Mouse (Mus musculus) heart, embryonic 15.5 days (tissue): ENCODE data around the gene Plekhg3. TPM values are rescaled to one million over a fixed set of nuclear protein-coding genes. Genes with fewer than 3 reads are reported as not detected.

Source experiments
- ATAC-seq: fragments of 200-750 bp; cut with Nextera tagmentation; replicated peaks from 2 replicates; pipeline ENCODE4 v1.8.0; 2017; ENCODE audit warnings: low read depth, moderate TSS enrichment; ENCODE audit not compliant: insufficient number of reproducible peaks, insufficient read depth, low FRiP score
- H3K27ac ChIP-seq: fragments of 300-500 bp; sonication (generic); 2 replicates; pipeline ENCODE4 v1.5.1; 2015; ENCODE audit warnings: mild to moderate bottlenecking, inconsistent platforms
- H3K27me3 ChIP-seq: fragments of 300-500 bp; sonication (generic); 2 replicates; pipeline ENCODE4 v1.6.1; 2015; ENCODE audit warnings: inconsistent platforms
- H3K36me3 ChIP-seq: fragments of 300-500 bp; sonication (generic); 2 replicates; pipeline ENCODE4 v1.6.1; 2015; ENCODE audit warnings: mild to moderate bottlenecking, inconsistent platforms
- H3K4me1 ChIP-seq: fragments of 300-500 bp; sonication (generic); replicated peaks from 2 replicates; pipeline ENCODE4 v1.6.1; 2015; ENCODE audit warnings: inconsistent platforms
- H3K4me2 ChIP-seq: fragments of 300-500 bp; sonication (generic); 2 replicates; pipeline ENCODE4 v1.6.1; 2015; ENCODE audit warnings: inconsistent platforms, mild to moderate bottlenecking, moderate library complexity
- H3K4me3 ChIP-seq: fragments of 300-500 bp; sonication (generic); 2 replicates; pipeline ENCODE4 v1.5.1; 2015; ENCODE audit warnings: mild to moderate bottlenecking, inconsistent platforms
- H3K9ac ChIP-seq: fragments of 300-500 bp; sonication (generic); 2 replicates; pipeline ENCODE4 v1.6.1; 2015; ENCODE audit warnings: mild to moderate bottlenecking, inconsistent platforms
- H3K9me3 ChIP-seq: fragments of 300-500 bp; sonication (generic); replicated peaks from 2 replicates; pipeline ENCODE4 v1.6.1; 2016; ENCODE audit warnings: inconsistent platforms
- WGBS: fragments of 180-500 bp; shearing (Covaris S2); methylation state at CpG from one replicate; pipeline ENCODE4 v1.1.7; 2015; ENCODE audit warnings: mixed read lengths; 5-methylcytosine and 5-hydroxymethylcytosine counted together
- polyA plus RNA-seq: library from polyadenylated mRNA; unstranded; fragments of >200 nt; fragmentation: Nextera tagmentation; extraction: Ambion mirVana; gene quantifications from 2 replicates; pipeline ENCODE4 v1.2.1, GENCODE M21; 2015

Gene Plekhg3
- polyA plus RNA-seq, 1 experiment from 2014 or later, result 7.1 TPM

DNA sequence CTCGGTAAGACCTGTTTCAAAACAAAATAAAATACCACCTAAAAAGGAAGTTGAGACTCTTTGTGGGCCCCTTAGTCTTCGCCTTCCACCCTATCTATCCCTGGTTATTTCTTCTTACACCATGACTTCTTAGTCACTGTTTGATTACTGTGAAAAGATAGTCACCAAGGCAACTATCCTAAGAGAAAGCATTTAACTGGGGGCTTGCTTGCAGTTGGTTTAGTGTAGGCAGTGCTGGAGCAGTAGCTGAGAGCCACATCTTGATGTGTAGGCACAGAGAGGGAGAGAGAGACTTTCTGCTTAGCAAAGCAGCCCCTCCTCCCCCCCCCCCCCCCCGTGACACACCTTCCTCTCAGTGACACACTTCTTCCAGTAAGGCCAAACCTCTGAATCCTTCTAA, 29.8 kb upstream of the Plekhg3 start:
- H3K36me3 ChIP-seq, result no peaks in the 10 kb centered on the region
- no peak overlapping the region for H3K4me3 ChIP-seq
- H3K4me2 ChIP-seq, result no peak overlapping the region
- H3K27me3 ChIP-seq, result no peaks in the 10 kb centered on the region; the same call in 1 of the 2 replicates
- H3K27ac ChIP-seq, result no peak overlapping the region
- peaks cover 11% of the 10 kb centered on the region; the same call in 1 of the 2 replicates for H3K4me1 ChIP-seq
- no peak overlapping the region for H3K9ac ChIP-seq
- ATAC-seq, result no peak
- WGBS, result 25% methylated on average over 3 of the region's 3 CpGs
- H3K9me3 ChIP-seq, result no peaks in the 10 kb centered on the region

DNA sequence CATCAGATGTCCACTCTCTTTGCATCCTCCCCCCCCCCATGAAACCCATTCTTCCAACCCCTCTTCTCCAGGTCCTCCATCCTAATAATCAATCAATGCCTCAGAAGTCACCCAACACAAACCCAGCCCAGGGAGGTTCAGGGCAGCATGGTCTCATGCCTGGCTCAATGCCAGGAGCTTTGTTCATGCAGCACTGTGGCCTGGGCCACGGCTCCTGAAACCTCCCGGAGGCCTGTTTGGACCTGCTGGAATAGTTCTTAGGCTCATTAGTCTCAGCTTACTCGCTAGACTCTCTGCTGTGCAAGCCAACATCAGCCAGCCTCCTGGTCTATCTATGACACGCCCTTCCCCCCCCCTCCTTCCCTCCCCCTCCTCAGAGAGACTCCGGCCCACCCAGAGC, 27.7 kb upstream of the Plekhg3 start:
- no peaks in the 10 kb centered on the region for H3K27me3 ChIP-seq
- H3K4me1 ChIP-seq, result peaks cover 21% of the 10 kb centered on the region
- no peaks in the 10 kb centered on the region for H3K36me3 ChIP-seq
- ATAC-seq, result no peak; the same call in 1 of the 2 replicates
- no peaks in the 10 kb centered on the region for H3K9me3 ChIP-seq
- no peak overlapping the region for H3K27ac ChIP-seq
- no peak overlapping the region for H3K9ac ChIP-seq
- no peak overlapping the region for H3K4me3 ChIP-seq
- WGBS, result 44% methylated on average over 5 of the region's 5 CpGs
- H3K4me2 ChIP-seq, result no peak overlapping the region

DNA sequence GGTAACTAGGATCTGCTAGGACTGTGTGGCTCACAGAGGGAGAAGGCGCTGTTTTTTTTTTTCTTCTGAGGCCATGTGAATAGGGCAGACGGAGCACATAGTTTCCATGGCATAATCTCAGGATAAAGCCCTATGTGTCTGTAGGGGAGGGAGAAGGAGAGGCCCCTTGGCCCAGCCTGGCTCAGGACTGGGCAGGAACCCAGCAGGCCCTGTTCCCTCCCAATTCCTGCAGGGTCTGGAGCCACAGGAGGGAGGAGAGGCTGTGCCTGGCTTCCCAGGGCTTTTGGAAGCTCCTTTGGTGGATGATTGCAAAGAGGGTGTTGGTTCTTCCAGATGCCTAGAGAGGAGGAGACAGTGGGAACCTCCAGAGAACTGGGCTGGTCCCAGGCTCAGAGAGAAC, 24.2 kb upstream of the Plekhg3 start:
- Histone ChIP-seq H3K4me3 (no peak overlapping the region), H3K27ac (peak overlapping the region; percentile 72), H3K36me3 (no peaks in the 10 kb centered on the region), H3K9me3 (no peaks in the 10 kb centered on the region), H3K4me1 (peaks cover 17% of the 10 kb centered on the region), H3K4me2 (no peak overlapping the region), H3K27me3 (no peaks in the 10 kb centered on the region), H3K9ac (no peak overlapping the region)
- WGBS, result 47% methylated on average over 2 of the region's 2 CpGs
- peak; percentile 82; the same call in 1 of the 2 replicates for ATAC-seq

DNA sequence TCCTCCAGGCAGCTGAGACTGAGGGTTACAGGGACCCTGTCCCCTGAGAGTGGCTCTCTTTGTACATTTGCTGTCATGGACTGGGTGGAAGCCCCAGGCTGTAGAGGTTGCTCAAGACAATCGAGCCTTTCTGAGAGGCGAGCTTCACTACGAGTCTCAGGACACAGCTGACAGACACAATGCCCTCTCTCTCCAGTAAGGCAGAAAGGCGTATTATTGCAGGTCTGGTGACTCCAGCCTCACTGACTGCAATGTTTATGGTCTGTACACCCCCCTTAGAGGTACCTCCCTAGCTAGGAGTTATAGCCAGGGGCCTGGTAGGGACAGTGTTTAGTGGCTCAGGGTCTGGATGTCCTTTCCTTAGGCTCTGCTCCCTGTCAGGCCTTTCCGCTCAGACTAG, 22.9 kb upstream of the Plekhg3 start:
- Histone ChIP-seq H3K27me3 (no peaks in the 10 kb centered on the region), H3K4me3 (no peak overlapping the region), H3K9me3 (no peaks in the 10 kb centered on the region), H3K36me3 (no peaks in the 10 kb centered on the region), H3K4me2 (no peak overlapping the region), H3K4me1 (peaks cover 17% of the 10 kb centered on the region), H3K9ac (no peak overlapping the region), H3K27ac (peak overlapping the region; percentile 72; the same call in 1 of the 2 replicates)
- no peak for ATAC-seq
- WGBS, result 82% methylated on average over 5 of the region's 5 CpGs

DNA sequence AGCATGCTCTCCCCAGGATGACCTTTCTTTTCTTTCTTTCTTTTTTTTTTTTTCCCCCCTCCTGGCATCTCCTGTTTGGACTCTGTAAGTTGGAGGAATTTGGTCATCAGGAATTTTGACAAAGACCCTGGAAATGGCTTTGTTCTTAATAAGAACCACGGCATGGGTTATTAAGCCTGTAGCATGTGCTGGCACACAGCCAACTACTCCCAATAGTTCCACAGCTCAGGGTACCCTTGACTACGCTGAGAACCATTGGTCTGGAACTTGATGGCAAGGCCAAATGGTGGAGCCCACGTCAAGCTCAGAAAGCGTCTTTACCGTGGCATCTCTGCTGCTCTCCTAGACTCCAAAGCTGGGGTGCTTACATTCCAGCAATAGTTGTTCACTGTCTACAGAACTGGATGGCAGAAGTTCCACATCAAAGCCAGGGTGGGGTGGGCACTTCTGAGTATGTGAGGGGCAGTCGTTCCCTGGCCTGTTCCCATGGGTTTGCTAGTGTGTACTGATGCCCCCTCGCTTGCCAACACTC, 21.7 kb upstream of the Plekhg3 start:
- Histone ChIP-seq H3K9me3 (no peaks in the 10 kb centered on the region), H3K4me3 (no peak overlapping the region), H3K27me3 (no peaks in the 10 kb centered on the region), H3K9ac (no peak overlapping the region), H3K4me1 (peaks cover 14% of the 10 kb centered on the region), H3K4me2 (no peak overlapping the region), H3K27ac (no peak overlapping the region), H3K36me3 (no peaks in the 10 kb centered on the region)
- WGBS, result 69% methylated on average over 7 of the region's 7 CpGs
- no peak for ATAC-seq

DNA sequence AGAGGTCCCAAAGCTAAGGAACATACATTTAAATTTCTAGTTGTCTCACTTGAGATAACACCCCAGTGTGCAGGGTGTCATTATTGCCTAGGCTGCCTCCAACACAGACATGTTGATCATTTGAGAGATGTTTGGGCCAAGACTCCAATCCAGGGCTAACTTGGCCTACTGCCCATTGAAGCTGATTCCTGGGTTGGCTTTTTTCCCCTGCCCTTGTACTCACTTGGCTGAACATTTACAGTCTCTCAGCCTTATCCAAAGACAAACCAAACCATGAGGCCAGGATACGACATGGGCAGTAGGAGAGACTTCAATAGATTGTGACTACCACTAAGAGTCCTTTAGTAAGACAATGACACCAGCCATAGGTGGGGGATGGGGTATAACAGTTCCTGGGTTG, 18.0 kb upstream of the Plekhg3 start:
- Histone ChIP-seq H3K36me3 (no peaks in the 10 kb centered on the region), H3K27ac (peak overlapping the region; percentile 5; the same call in 1 of the 2 replicates), H3K27me3 (no peaks in the 10 kb centered on the region), H3K9ac (no peak overlapping the region), H3K4me3 (no peak overlapping the region), H3K9me3 (no peaks in the 10 kb centered on the region), H3K4me2 (no peak overlapping the region), H3K4me1 (no peaks in the 10 kb centered on the region)
- no peak for ATAC-seq
- WGBS, result 19% methylated on average over 1 of the region's 1 CpGs

DNA sequence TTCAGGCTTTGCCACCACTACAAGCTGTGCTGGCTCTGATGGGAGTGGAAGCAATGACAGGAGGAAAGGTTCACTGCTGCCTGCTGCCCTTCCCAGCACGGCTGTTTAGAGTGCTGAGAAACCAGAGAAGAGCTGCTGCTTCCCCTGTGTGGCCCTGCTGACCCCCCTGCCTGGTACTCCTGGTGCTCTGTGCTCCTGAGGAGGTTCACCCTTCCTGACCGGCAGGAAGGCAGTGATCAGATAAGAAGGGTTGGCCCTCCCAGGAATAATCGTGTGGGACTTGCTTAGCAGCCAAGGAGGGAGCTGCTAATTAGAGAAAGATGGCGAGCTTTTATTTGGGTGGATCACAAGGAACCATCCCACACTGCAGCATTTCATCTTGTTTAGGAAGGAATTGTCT, 15.8 kb upstream of the Plekhg3 start:
- no peak for ATAC-seq
- H3K4me3 ChIP-seq, result no peak overlapping the region
- WGBS, result 21% methylated on average over 4 of the region's 4 CpGs
- no peak overlapping the region for H3K4me2 ChIP-seq
- no peaks in the 10 kb centered on the region for H3K36me3 ChIP-seq
- H3K27me3 ChIP-seq, result no peaks in the 10 kb centered on the region
- H3K27ac ChIP-seq, result no peak overlapping the region
- H3K4me1 ChIP-seq, result peaks cover 4% of the 10 kb centered on the region; the same call in 1 of the 2 replicates
- no peaks in the 10 kb centered on the region for H3K9me3 ChIP-seq
- H3K9ac ChIP-seq, result no peak overlapping the region

DNA sequence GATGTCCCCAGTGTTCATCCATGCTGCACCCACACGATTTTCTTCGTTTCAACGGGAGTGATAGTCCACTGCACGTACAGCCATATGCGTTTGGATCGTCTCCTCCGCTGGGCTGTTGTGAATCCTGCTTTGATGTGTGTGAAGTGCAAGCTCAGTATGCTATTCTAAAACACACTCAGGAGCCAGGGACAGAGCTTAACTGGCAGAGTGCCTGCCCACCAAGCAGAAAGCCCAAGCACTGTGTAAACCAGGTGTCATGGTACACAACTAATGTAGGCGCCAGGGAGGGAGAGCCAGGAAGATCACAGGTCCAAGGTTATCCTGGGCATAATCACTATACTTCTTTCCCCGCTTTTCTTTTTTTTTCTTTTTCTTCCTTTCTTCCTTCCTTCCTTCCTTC, 12.7 kb upstream of the Plekhg3 start:
- Histone ChIP-seq H3K4me3 (no peak overlapping the region), H3K4me1 (peaks cover 6% of the 10 kb centered on the region; the same call in 1 of the 2 replicates), H3K27me3 (no peaks in the 10 kb centered on the region), H3K36me3 (no peaks in the 10 kb centered on the region), H3K27ac (no peak overlapping the region), H3K9me3 (no peaks in the 10 kb centered on the region), H3K9ac (no peak overlapping the region), H3K4me2 (no peak overlapping the region)
- 84% methylated on average over 9 of the region's 9 CpGs for WGBS
- ATAC-seq, result no peak

DNA sequence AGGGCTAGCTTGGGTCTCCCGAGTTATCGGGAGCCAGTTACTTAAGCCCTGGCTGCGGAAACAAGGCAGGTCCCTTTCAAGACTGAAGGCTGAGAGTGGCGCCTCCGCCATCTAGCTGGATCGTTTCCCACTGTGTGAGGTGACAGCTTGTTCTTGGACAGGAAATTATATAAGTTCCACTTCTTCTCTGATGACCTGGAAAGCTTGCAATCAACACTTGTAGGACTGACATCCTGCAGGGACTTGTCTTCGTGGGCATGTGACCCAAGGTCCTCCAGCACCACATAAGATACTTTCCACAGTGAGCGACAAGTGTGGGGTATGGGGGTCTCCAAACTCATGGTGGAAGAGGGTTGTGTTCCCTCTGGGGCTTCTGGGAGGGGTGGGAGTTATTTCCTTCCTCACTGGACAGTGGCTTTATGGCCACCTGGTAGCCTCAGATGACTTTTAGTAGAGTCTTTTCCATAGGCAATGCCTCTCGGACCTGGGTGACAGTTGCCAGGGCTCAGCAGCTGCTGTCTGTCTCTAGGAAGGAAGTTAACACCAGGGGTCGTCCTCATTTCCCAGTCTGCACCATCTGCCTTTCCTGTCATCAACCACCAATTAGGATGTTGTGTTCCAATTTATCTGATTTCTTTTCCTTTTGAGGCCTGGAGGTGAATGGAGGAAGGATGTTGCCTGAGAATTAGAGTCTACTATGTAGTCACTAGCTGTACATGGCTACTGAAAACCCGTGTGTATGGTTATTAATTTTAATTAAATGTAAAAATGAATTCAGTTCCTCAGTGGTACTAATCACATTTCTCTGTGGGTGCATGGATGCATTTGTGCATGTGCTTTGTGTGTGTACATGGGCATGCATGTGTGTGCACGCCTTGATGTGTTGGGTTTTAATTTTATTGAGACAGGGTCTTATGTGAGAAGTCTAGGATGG, 11.5 kb upstream of the Plekhg3 start:
- H3K36me3 ChIP-seq, result no peaks in the 10 kb centered on the region
- no peaks in the 10 kb centered on the region for H3K9me3 ChIP-seq
- no peak overlapping the region for H3K4me3 ChIP-seq
- H3K9ac ChIP-seq, result no peak overlapping the region
- H3K4me2 ChIP-seq, result no peak overlapping the region
- H3K27ac ChIP-seq, result no peak overlapping the region
- peaks cover 9% of the 10 kb centered on the region; the same call in 1 of the 2 replicates for H3K4me1 ChIP-seq
- 54% methylated on average over 12 of the region's 12 CpGs for WGBS
- no peak for ATAC-seq
- no peaks in the 10 kb centered on the region for H3K27me3 ChIP-seq

DNA sequence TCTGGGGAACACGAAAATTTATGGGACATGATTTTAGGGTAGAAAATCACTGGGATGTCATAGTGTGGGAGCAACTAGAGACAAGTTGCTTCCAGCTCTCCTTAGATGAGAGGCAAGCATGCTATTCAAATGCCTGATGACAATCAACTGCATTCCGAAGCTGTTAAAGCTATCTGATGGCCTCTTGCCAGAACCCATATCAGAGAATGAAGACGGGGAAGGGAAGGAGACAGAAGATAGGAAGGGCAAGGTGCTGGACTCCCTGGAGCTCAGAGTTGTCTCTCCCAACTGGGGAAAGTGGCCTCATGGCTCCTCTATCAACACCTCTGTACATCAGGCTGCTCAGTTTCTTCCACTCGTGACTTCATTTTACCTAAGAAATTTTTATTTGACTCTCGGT, 7.0 kb upstream of the Plekhg3 start:
- no peak overlapping the region for H3K9ac ChIP-seq
- no peaks in the 10 kb centered on the region for H3K36me3 ChIP-seq
- no peak overlapping the region for H3K4me3 ChIP-seq
- H3K27ac ChIP-seq, result no peak overlapping the region
- H3K27me3 ChIP-seq, result no peaks in the 10 kb centered on the region
- WGBS, result 38% methylated on average over 5 of the region's 5 CpGs
- peaks cover 9% of the 10 kb centered on the region; the same call in 1 of the 2 replicates for H3K4me1 ChIP-seq
- no peak for ATAC-seq
- no peaks in the 10 kb centered on the region for H3K9me3 ChIP-seq
- no peak overlapping the region for H3K4me2 ChIP-seq

DNA sequence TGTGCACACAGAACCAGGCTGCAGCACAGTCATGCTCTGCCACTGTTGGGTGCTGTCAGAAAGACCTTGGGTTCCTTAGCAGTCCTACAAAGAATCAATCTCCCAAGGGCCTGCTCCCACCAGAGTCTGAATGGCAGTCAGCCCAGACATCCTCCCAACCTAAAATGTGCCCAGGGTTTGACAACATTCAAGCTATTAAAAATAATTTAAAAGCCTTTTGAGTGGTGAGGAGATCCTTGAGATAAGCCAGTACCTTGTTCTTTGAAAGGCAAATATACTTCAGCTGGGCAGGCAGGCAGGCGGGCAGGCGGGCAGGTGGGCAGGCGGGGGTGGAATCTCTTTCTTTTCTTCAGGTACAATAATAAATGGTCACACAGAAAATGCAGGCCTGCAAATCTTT, 5.8 kb upstream of the Plekhg3 start:
- H3K9ac ChIP-seq, result no peak overlapping the region
- WGBS, result 93% methylated on average over 3 of the region's 3 CpGs
- no peaks in the 10 kb centered on the region for H3K36me3 ChIP-seq
- H3K4me2 ChIP-seq, result no peak overlapping the region
- no peaks in the 10 kb centered on the region for H3K9me3 ChIP-seq
- H3K4me1 ChIP-seq, result 0 out of 2 replicates have a peak, but pooled peaks cover 5% of the 10 kb centered on the region
- no peak overlapping the region for H3K27ac ChIP-seq
- H3K4me3 ChIP-seq, result no peak overlapping the region
- no peak for ATAC-seq
- H3K27me3 ChIP-seq, result no peaks in the 10 kb centered on the region
